ENCODE assay signal across 8 mouse cellular contexts in the genomic region with DNA sequence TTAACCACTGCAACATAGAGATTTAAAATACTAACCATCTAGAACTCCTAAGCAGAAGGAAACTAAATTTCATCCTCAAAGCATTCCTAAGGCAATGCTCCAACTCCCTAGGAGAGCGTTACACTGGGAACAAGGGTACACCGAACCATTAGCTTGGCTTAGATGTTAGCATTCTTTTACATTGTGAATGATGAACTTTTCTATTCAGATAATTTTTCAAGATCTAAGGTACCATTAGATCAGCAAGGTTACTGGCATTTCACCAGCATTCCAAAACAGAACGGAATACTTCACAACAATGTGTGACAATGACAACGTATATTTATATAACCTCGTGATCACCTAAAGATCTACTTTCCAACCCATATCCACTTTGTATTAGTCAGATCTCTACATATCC. TPM values are rescaled to one million over a fixed set of nuclear protein-coding genes. Genes with fewer than 3 reads are reported as not detected.
DNase-seq lines count a peak whose midpoint lies in the region; ATAC-seq and TF ChIP-seq lines count a peak whose summit lies in the region.

No protein-coding gene starts in this region.

- H3K79me2 ChIP-seq in macrophage (ENCODE audit: inconsistent target) = peaks cover 92% of the 10 kb centered on the region

- no peak for TF ChIP-seq CTCF in G1E (IDR thresholded peaks at IDR 0.05; ENCODE audit: low read depth, low read length)

- H3K9me3 ChIP-seq in heart, embryonic 12.5 days (replicated peaks) = no peaks in the 10 kb centered on the region
- H3K9me3 ChIP-seq in G1E (replicated peaks) = no peaks in the 10 kb centered on the region
- H3K9me3 ChIP-seq in heart, embryonic 16.5 days (replicated peaks; ENCODE audit: control insufficient read depth, low read length) = no peaks in the 10 kb centered on the region

- no peak for ATAC-seq in heart, embryonic 12.5 days (ENCODE audit: insufficient number of reproducible peaks, low FRiP score)
- no peak for ATAC-seq in G1E (ENCODE audit: extremely low read depth, insufficient number of reproducible peaks, low FRiP score, poor library complexity, severe bottlenecking)
- ATAC-seq in heart, embryonic 16.5 days (replicated peaks; ENCODE audit: extremely low read depth, insufficient read depth, low FRiP score) = no peak

- H3K4me2 ChIP-seq in heart, embryonic 12.5 days = peak overlapping the region; percentile 74
- peak overlapping the region; percentile 65 for H3K4me2 ChIP-seq in heart, embryonic 16.5 days (ENCODE audit: low read depth, low read length)

- 13% methylated on average over 5 of the region's 5 CpGs for WGBS in heart, embryonic 12.5 days
- 6% methylated on average over 5 of the region's 5 CpGs for WGBS in heart, embryonic 16.5 days
- WGBS in macrophage (ENCODE audit: missing documents) = 3% methylated on average over 5 of the region's 5 CpGs

- DNase-seq in heart, adult 18-20 months = no peak
- no peak for DNase-seq in G1E (ENCODE audit: low spot score)
- no peak for DNase-seq in left cerebral cortex, postnatal 36 days (ENCODE audit: low spot score in 2 of 2)
- DNase-seq in kidney, adult 8-10 months = no peak
- DNase-seq in layer of hippocampus, adult 9-10 months (ENCODE audit: low spot score) = no peak

- H3K4me3 ChIP-seq in heart, embryonic 12.5 days = peak overlapping the region; percentile 91
- H3K4me3 ChIP-seq in G1E (ENCODE audit: low read depth, low read length) (peak overlapping the region; percentile 98), macrophage (ENCODE audit: inconsistent target) (peak overlapping the region; percentile 82)
- peak overlapping the region; percentile 86 for H3K4me3 ChIP-seq in heart, embryonic 16.5 days (ENCODE audit: low read length)

- peak overlapping the region; percentile 97 for H3K9ac ChIP-seq in heart, embryonic 12.5 days
- H3K9ac ChIP-seq in heart, embryonic 16.5 days (ENCODE audit: low read length) = peak overlapping the region; percentile 90

- peaks cover 22% of the 10 kb centered on the region for H3K4me1 ChIP-seq in heart, embryonic 12.5 days (replicated peaks)
- H3K4me1 ChIP-seq in G1E (ENCODE audit: insufficient read depth, low read depth, low read length) = peaks cover 55% of the 10 kb centered on the region
- H3K4me1 ChIP-seq in heart, embryonic 16.5 days (ENCODE audit: control insufficient read depth, insufficient read depth, low read length) = peaks cover 43% of the 10 kb centered on the region

- intact Hi-C loops in left cerebral cortex, postnatal 36 days (cut with DNase I) = loop anchor here (2.0 to 5.0 kb wide), 2 partner anchors 38 to 105 kb away; partner anchors contain the start of gene Ptpn12

- H3K27me3 ChIP-seq in heart, embryonic 12.5 days (replicated peaks) = no peaks in the 10 kb centered on the region
- no peaks in the 10 kb centered on the region for H3K27me3 ChIP-seq in G1E (ENCODE audit: insufficient read depth, low read length)
- no peaks in the 10 kb centered on the region for H3K27me3 ChIP-seq in heart, embryonic 16.5 days (ENCODE audit: control insufficient read depth, insufficient read depth, low read length)

- no peak overlapping the region for H3K27ac ChIP-seq in heart, embryonic 12.5 days (ENCODE audit: poor library complexity, severe bottlenecking)
- H3K27ac ChIP-seq in heart, embryonic 16.5 days (ENCODE audit: low read length) = peak overlapping the region; percentile 96; the same call in 1 of the 2 replicates
- H3K27ac ChIP-seq in macrophage = peak overlapping the region; percentile 72

- peaks cover 11% of the 10 kb centered on the region for H3K36me3 ChIP-seq in heart, embryonic 12.5 days
- H3K36me3 ChIP-seq in G1E (replicated peaks) (peaks cover 22% of the 10 kb centered on the region), macrophage (ENCODE audit: inconsistent target) (no peaks in the 10 kb centered on the region)
- peaks cover 3% of the 10 kb centered on the region; the same call in 1 of the 2 replicates for H3K36me3 ChIP-seq in heart, embryonic 16.5 days (ENCODE audit: control insufficient read depth, insufficient read depth)

RNA-seq across cellular contexts. Expression of gene Rsbn1l, which starts 6.1 kb away (rescaled TPM):
- polyA plus RNA-seq in heart, embryonic 12.5 days (2016; fragmentation: Nextera tagmentation; extraction: Ambion mirVana) = 5.4 and 7.1 TPM in 2 replicates
- 10 to 100 TPM; 11.3 to 13.3 TPM for total RNA-seq in heart, adult 18-20 months (2021)
- 90.5 and 90.8 TPM in 2 replicates for total RNA-seq in G1E (2014; fragmentation: Nextera tagmentation)
- total RNA-seq in G1E (2017) = 63.7 and 69.7 TPM in 2 replicates
- 15.7 and 16.7 TPM in 2 replicates for polyA plus RNA-seq in G1E (2012)
- polyA plus RNA-seq in heart, embryonic 16.5 days (2015; fragmentation: Nextera tagmentation; extraction: Ambion mirVana) = 6.5 and 7.1 TPM in 2 replicates
- total RNA-seq in macrophage (2018; cell fraction: chromatin; rRNA removed) = 100 to 1,000 TPM in 12 of 26 experiments, 10 to 100 TPM in 14; 33.2 to 182 (median 92.9) TPM
- 10 to 100 TPM; 18.9 to 34.4 (median 28.6) TPM for total RNA-seq in macrophage (2018; cell fraction: cytosol; rRNA removed)
- 100 to 1,000 TPM in 6 of 26 experiments, 10 to 100 TPM in 20; 37.4 to 175 (median 76.9) TPM for total RNA-seq in macrophage (2018; cell fraction: nucleus; rRNA removed)
- 20.9 to 24.6 TPM (median 22.9 TPM) in 3 replicates for polyA plus RNA-seq in macrophage (2018)
- total RNA-seq in left cerebral cortex, postnatal 36 days (2021) = 10 to 100 TPM; 13.3 to 18.7 TPM
